In genomic region chr3:19451022-19451421, GRCm38 (mm10) we compare ENCODE assay signal across 9 mouse cellular contexts.
DNase-seq lines count a peak whose midpoint lies in the region; ATAC-seq and TF ChIP-seq lines count a peak whose summit lies in the region.
"Had no signal": no experiment of that assay in that cellular context is flagged by ENCODE, and none has a peak within 500 bp of the region (broad histone marks: within the 10 kb centered on the region; RNA-seq: fewer than 3 reads in every experiment).

No protein-coding gene starts in this region.

- no peak overlapping the region for H3K27ac ChIP-seq in heart, adult 2 months
- H3K27ac ChIP-seq in heart, embryonic 12.5 days (ENCODE audit: poor library complexity, severe bottlenecking): no peak overlapping the region
- no peak overlapping the region for H3K27ac ChIP-seq in hindbrain, embryonic 16.5 days (ENCODE audit: low read depth, low read length)
- no peak overlapping the region for H3K27ac ChIP-seq in midbrain, embryonic 13.5 days
- H3K27ac ChIP-seq: limb, embryonic 12.5 days had no signal

- no peak overlapping the region for H3K4me3 ChIP-seq in heart, adult 2 months
- H3K4me3 ChIP-seq in heart, embryonic 12.5 days: no peak overlapping the region
- H3K4me3 ChIP-seq in hindbrain, embryonic 16.5 days (ENCODE audit: low read length): no peak overlapping the region
- no peak overlapping the region for H3K4me3 ChIP-seq in midbrain, embryonic 13.5 days (replicated peaks)
- H3K4me3 ChIP-seq: limb, embryonic 12.5 days had no signal

- ATAC-seq in heart, embryonic 12.5 days (ENCODE audit: insufficient number of reproducible peaks, low FRiP score): no peak
- no peak for ATAC-seq in hindbrain, embryonic 16.5 days
- no peak for ATAC-seq in midbrain, embryonic 13.5 days

- DNase-seq in heart, adult 2 months: peak; percentile 58 to 71
- DNase-seq in ZHBTc4 (ENCODE audit: low read depth, low spot score): peak; percentile 68
- peak; percentile 34 for DNase-seq in heart, adult 8-10 months (ENCODE audit: low spot score)
- peak; percentile 41 for DNase-seq in lung, postnatal 14 days
- DNase-seq in ovary, postnatal 14 days (ENCODE audit: low spot score): no peak

- TF ChIP-seq EP300 in heart, adult 2 months (IDR thresholded peaks at IDR 0.05; ENCODE audit: insufficient read depth, low read depth, low read length): no peak

- TF ChIP-seq CTCF in heart, adult 2 months (IDR thresholded peaks at IDR 0.05): no peak

- H3K36me3 ChIP-seq in heart, adult 2 months (ENCODE audit: control insufficient read depth, insufficient read depth, low read length): no peaks in the 10 kb centered on the region
- H3K36me3 ChIP-seq in heart, embryonic 12.5 days: no peaks in the 10 kb centered on the region
- no peaks in the 10 kb centered on the region for H3K36me3 ChIP-seq in hindbrain, embryonic 16.5 days (ENCODE audit: control insufficient read depth, insufficient read depth, low read length)
- no peaks in the 10 kb centered on the region for H3K36me3 ChIP-seq in midbrain, embryonic 13.5 days
- H3K36me3 ChIP-seq: limb, embryonic 12.5 days had no signal

- no peaks in the 10 kb centered on the region for H3K4me1 ChIP-seq in heart, adult 2 months (ENCODE audit: control insufficient read depth, insufficient read depth, low read length)
- no peaks in the 10 kb centered on the region for H3K4me1 ChIP-seq in heart, embryonic 12.5 days (replicated peaks)
- no peaks in the 10 kb centered on the region for H3K4me1 ChIP-seq in hindbrain, embryonic 16.5 days (ENCODE audit: control insufficient read depth, insufficient read depth, low read depth, low read length)
- no peaks in the 10 kb centered on the region for H3K4me1 ChIP-seq in midbrain, embryonic 13.5 days (replicated peaks)
- H3K4me1 ChIP-seq: limb, embryonic 12.5 days had no signal

- H3K4me2 ChIP-seq in heart, embryonic 12.5 days: no peak overlapping the region
- H3K4me2 ChIP-seq in hindbrain, embryonic 16.5 days (ENCODE audit: low read length): no peak overlapping the region
- no peak overlapping the region for H3K4me2 ChIP-seq in midbrain, embryonic 13.5 days (replicated peaks)
- H3K4me2 ChIP-seq: limb, embryonic 12.5 days had no signal

- no peaks in the 10 kb centered on the region for H3K9me3 ChIP-seq in heart, embryonic 12.5 days (replicated peaks)
- no peaks in the 10 kb centered on the region for H3K9me3 ChIP-seq in hindbrain, embryonic 16.5 days (ENCODE audit: control insufficient read depth, low read length)
- no peaks in the 10 kb centered on the region for H3K9me3 ChIP-seq in midbrain, embryonic 13.5 days
- H3K9me3 ChIP-seq: limb, embryonic 12.5 days had no signal

- H3K27me3 ChIP-seq in heart, adult 2 months (ENCODE audit: control insufficient read depth, insufficient read depth, low read length): no peaks in the 10 kb centered on the region
- H3K27me3 ChIP-seq in heart, embryonic 12.5 days (replicated peaks): no peaks in the 10 kb centered on the region
- H3K27me3 ChIP-seq in hindbrain, embryonic 16.5 days (replicated peaks; ENCODE audit: control insufficient read depth, insufficient read depth, low read length): no peaks in the 10 kb centered on the region
- H3K27me3 ChIP-seq in midbrain, embryonic 13.5 days: no peaks in the 10 kb centered on the region
- H3K27me3 ChIP-seq: limb, embryonic 12.5 days had no signal

- TF ChIP-seq POLR2A in heart, adult 2 months (IDR thresholded peaks at IDR 0.05; ENCODE audit: insufficient read depth, low read depth, low read length): no peak

- intact Hi-C loops in heart, adult 2 months (cut with DNase I): no loop called here

- 24% methylated on average over 3 of the region's 3 CpGs for WGBS in heart, adult 2 months
- 33% methylated on average over 3 of the region's 3 CpGs for WGBS in heart, embryonic 12.5 days
- WGBS in hindbrain, embryonic 16.5 days: 42% methylated on average over 3 of the region's 3 CpGs
- 45% methylated on average over 3 of the region's 3 CpGs for WGBS in midbrain, embryonic 13.5 days

- no peaks in the 10 kb centered on the region for H3K79me2 ChIP-seq in heart, adult 2 months (replicated peaks; ENCODE audit: control insufficient read depth, insufficient read depth, low read length)

- no peak overlapping the region for H3K9ac ChIP-seq in heart, adult 2 months (ENCODE audit: low read depth, low read length)
- no peak overlapping the region for H3K9ac ChIP-seq in heart, embryonic 12.5 days
- no peak overlapping the region for H3K9ac ChIP-seq in hindbrain, embryonic 16.5 days (ENCODE audit: low read depth, low read length)
- no peak overlapping the region for H3K9ac ChIP-seq in midbrain, embryonic 13.5 days (replicated peaks)
- H3K9ac ChIP-seq: limb, embryonic 12.5 days had no signal
